Mouse (Mus musculus): ENCODE results near the gene Naif1.
A peak's percentile ranks its signal among the peaks of the same experiment; 100 is the strongest.
"Not testable (repeated sequence)": the region's sequence is repeated elsewhere in the genome, so short reads cannot be mapped to it uniquely, and the experiment has no call there.

The Naif1 gene

GRCm38 (mm10) chr2:32459657-32460056 is 9.4 kb downstream of the Naif1 start:
- DNase-seq: no peak

GRCm38 (mm10) chr2:32463773-32464172 is 13.5 kb downstream of the Naif1 start:
- no peak for DNase-seq

- peak; percentile 54 for DNase-seq
These were observed 14.1 kb downstream of the Naif1 start for GRCm38 (mm10) chr2:32464212-32464891.

GRCm38 (mm10) chr2:32471001-32471680 is 20.9 kb downstream of the Naif1 start:
- DNase-seq: no peak

GRCm38 (mm10) chr2:32471681-32472061 is 21.4 kb downstream of the Naif1 start:
- no peak for DNase-seq

- not testable (repeated sequence) for DNase-seq
These were observed 25.1 kb downstream of the Naif1 start for GRCm38 (mm10) chr2:32475361-32475760.

GRCm38 (mm10) chr2:32482351-32482750 is 32.1 kb downstream of the Naif1 start:
- DNase-seq: peak; percentile 58

- DNase-seq: no peak
These were observed 33.1 kb downstream of the Naif1 start for GRCm38 (mm10) chr2:32483179-32483875.

- peak; percentile 55 for DNase-seq
These were observed 34.7 kb downstream of the Naif1 start for GRCm38 (mm10) chr2:32484933-32485332.

- no peak for DNase-seq
These were observed 35.5 kb downstream of the Naif1 start for GRCm38 (mm10) chr2:32485751-32486150.

GRCm38 (mm10) chr2:32486155-32486554 is 35.9 kb downstream of the Naif1 start:
- DNase-seq: no peak

GRCm38 (mm10) chr2:32487124-32487623 is 36.9 kb downstream of the Naif1 start:
- DNase-seq: peak; percentile 98

- DNase-seq: peak; percentile 91
These were observed 38.4 kb downstream of the Naif1 start for GRCm38 (mm10) chr2:32488679-32489078.

GRCm38 (mm10) chr2:32490730-32491129 is 40.5 kb downstream of the Naif1 start:
- not testable (repeated sequence) for DNase-seq

GRCm38 (mm10) chr2:32492661-32493060 is 42.4 kb downstream of the Naif1 start:
- DNase-seq: no peak

- DNase-seq: no peak
These were observed 43.0 kb downstream of the Naif1 start for GRCm38 (mm10) chr2:32493301-32493701.

- DNase-seq: no peak
These were observed 44.3 kb downstream of the Naif1 start for GRCm38 (mm10) chr2:32494522-32494921.

GRCm38 (mm10) chr2:32495185-32495726 is 45.0 kb downstream of the Naif1 start:
- DNase-seq: peak; percentile 67

GRCm38 (mm10) chr2:32496190-32496589 is 45.9 kb downstream of the Naif1 start:
- no peak for DNase-seq

GRCm38 (mm10) chr2:32499365-32499764 is 49.1 kb downstream of the Naif1 start:
- no peak for DNase-seq

GRCm38 (mm10) chr2:32500461-32500860 is 50.2 kb downstream of the Naif1 start:
- no peak for DNase-seq

GRCm38 (mm10) chr2:32501754-32502324 is 51.6 kb downstream of the Naif1 start:
- DNase-seq: no peak

- no peak for DNase-seq
These were observed 52.6 kb downstream of the Naif1 start for GRCm38 (mm10) chr2:32502843-32503242.

All from kidney, postnatal 10 days (tissue).